9 mouse cellular contexts compared by ENCODE assay signal in the genomic region with DNA sequence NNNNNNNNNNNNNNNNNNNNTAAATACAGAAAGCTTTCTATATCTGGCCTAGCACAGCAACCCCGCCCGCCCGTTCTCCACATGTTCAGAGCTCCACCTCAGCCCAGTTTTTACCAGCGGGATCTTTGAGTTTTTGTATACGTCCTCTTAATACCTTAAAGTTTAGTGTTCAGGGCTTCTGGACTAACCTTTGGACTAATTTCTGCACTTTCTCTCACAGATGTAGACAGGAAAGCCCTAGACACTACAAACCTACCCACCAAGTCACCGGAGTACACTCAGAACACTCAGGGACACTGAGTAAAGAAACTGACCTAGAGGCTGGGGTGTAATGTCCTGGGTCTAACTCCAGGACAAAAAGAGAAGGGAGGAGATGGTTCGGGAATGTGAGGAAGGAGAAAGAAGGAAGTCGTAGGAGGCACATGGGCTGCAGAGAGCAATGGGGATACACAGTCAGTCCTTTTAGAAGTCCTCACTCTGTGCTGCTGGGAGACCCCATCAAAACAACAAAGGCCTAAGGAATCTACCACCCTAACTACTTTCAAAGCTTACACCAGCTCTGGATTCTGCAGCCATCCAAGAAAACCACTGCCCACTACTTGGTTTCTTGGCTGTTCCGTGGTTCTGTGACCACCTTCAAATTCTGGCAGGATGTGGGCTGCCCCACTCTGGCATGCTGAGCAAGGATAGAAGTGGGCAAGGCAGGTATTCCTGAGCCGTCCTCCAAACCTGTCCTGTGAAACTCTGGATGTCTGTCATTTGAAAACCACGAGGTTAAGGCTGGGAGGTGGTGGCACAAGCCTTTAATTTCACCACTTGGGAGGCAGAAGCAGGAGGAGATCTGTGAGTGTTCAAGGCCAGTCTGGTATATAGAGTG. TPM values are rescaled to one million over a fixed set of nuclear protein-coding genes. Genes with fewer than 3 reads are reported as not detected.
DNase-seq lines count a peak whose midpoint lies in the region; ATAC-seq and TF ChIP-seq lines count a peak whose summit lies in the region.
"Had no signal": no experiment of that assay in that cellular context is flagged by ENCODE, and none has a peak within 500 bp of the region (broad histone marks: within the 10 kb centered on the region; RNA-seq: fewer than 3 reads in every experiment).

No protein-coding gene starts in this region.

- 79% methylated on average over 11 of the region's 11 CpGs for WGBS in neural tube, embryonic 11.5 days
- WGBS in limb, embryonic 11.5 days, result 83% methylated on average over 11 of the region's 11 CpGs
- 36% methylated on average over 11 of the region's 11 CpGs for WGBS in stomach, postnatal 0 days

- peak; percentile 90 for DNase-seq in heart, adult 11 months
- no peak for DNase-seq in heart, postnatal 4 days
- no peak for DNase-seq in neural tube, embryonic 11.5 days (ENCODE audit: low spot score)
- DNase-seq in neural tube, embryonic 10.5 days (ENCODE audit: extremely low spot score, low spot score), result no peak
- no peak for DNase-seq in limb, embryonic 11.5 days (ENCODE audit: low spot score)
- no peak for DNase-seq in stomach, postnatal 0 days (ENCODE audit: low spot score)
- DNase-seq in thymus, postnatal 25 days, result no peak
- DNase-seq in spleen, postnatal 14 days (ENCODE audit: low spot score in 2 of 2), result no peak
- DNase-seq: cerebellum, adult 18-20 months had no signal

- H3K9me3 ChIP-seq in neural tube, embryonic 11.5 days (ENCODE audit: control insufficient read depth, low read length), result no peaks in the 10 kb centered on the region
- no peaks in the 10 kb centered on the region for H3K9me3 ChIP-seq in limb, embryonic 11.5 days (ENCODE audit: control insufficient read depth, low read length)
- H3K9me3 ChIP-seq in stomach, postnatal 0 days (ENCODE audit: control insufficient read depth, low read length), result no peaks in the 10 kb centered on the region

- H3K27me3 ChIP-seq in neural tube, embryonic 11.5 days (ENCODE audit: control insufficient read depth, insufficient read depth, low read length), result no peaks in the 10 kb centered on the region
- H3K27me3 ChIP-seq in limb, embryonic 11.5 days (ENCODE audit: control insufficient read depth, insufficient read depth, low read length), result no peaks in the 10 kb centered on the region
- no peaks in the 10 kb centered on the region for H3K27me3 ChIP-seq in stomach, postnatal 0 days (ENCODE audit: control insufficient read depth, insufficient read depth, low read length)

- H3K9ac ChIP-seq in neural tube, embryonic 11.5 days (ENCODE audit: low read length), result no peak overlapping the region; the same call in 1 of the 2 replicates
- H3K9ac ChIP-seq in limb, embryonic 11.5 days (ENCODE audit: low read length), result no peak overlapping the region
- peak overlapping the region; percentile 63 for H3K9ac ChIP-seq in stomach, postnatal 0 days (ENCODE audit: low read length)

- H3K4me3 ChIP-seq in neural tube, embryonic 11.5 days (ENCODE audit: low read depth, low read length), result no peak overlapping the region
- no peak overlapping the region for H3K4me3 ChIP-seq in limb, embryonic 11.5 days (ENCODE audit: low read depth, low read length)
- H3K4me3 ChIP-seq in stomach, postnatal 0 days (ENCODE audit: low read depth, low read length), result no peak overlapping the region

- no peak overlapping the region for H3K27ac ChIP-seq in neural tube, embryonic 11.5 days (ENCODE audit: low read depth, low read length)
- H3K27ac ChIP-seq in limb, embryonic 11.5 days (replicated peaks; ENCODE audit: low read depth, low read length), result peak overlapping the region; percentile 3; the same call in 1 of the 2 replicates
- H3K27ac ChIP-seq in stomach, postnatal 0 days (replicated peaks), result peak overlapping the region; percentile 99

- H3K36me3 ChIP-seq in neural tube, embryonic 11.5 days (ENCODE audit: control insufficient read depth, insufficient read depth, low read length), result no peaks in the 10 kb centered on the region
- H3K36me3 ChIP-seq in limb, embryonic 11.5 days (ENCODE audit: control insufficient read depth, insufficient read depth, low read length), result no peaks in the 10 kb centered on the region
- H3K36me3 ChIP-seq in stomach, postnatal 0 days (ENCODE audit: control insufficient read depth, insufficient read depth, low read length), result peaks cover 3% of the 10 kb centered on the region; the same call in 1 of the 2 replicates

- H3K4me2 ChIP-seq in neural tube, embryonic 11.5 days (ENCODE audit: low read depth), result peak overlapping the region; percentile 77; the same call in 1 of the 2 replicates
- H3K4me2 ChIP-seq in limb, embryonic 11.5 days (ENCODE audit: low read depth, severe bottlenecking), result no peak overlapping the region
- H3K4me2 ChIP-seq in stomach, postnatal 0 days (replicated peaks; ENCODE audit: low read depth), result peak overlapping the region; percentile 86

- TF ChIP-seq EP300 in stomach, postnatal 0 days (optimal IDR thresholded peaks at IDR 0.05), result no peak

- H3K4me1 ChIP-seq in neural tube, embryonic 11.5 days (ENCODE audit: control insufficient read depth, insufficient read depth, low read length), result 0 out of 2 replicates have a peak, but pooled peaks cover 8% of the 10 kb centered on the region
- peaks cover 15% of the 10 kb centered on the region for H3K4me1 ChIP-seq in limb, embryonic 11.5 days (ENCODE audit: control insufficient read depth, insufficient read depth, low read length)
- peaks cover 35% of the 10 kb centered on the region for H3K4me1 ChIP-seq in stomach, postnatal 0 days (replicated peaks; ENCODE audit: control insufficient read depth, insufficient read depth)

- no peak for TF ChIP-seq CTCF in stomach, postnatal 0 days (IDR thresholded peaks at IDR 0.05; ENCODE audit: low read depth)

- ATAC-seq in neural tube, embryonic 11.5 days (ENCODE audit: insufficient read depth, low FRiP score, low TSS enrichment), result no peak
- no peak for ATAC-seq in limb, embryonic 11.5 days (ENCODE audit: insufficient number of reproducible peaks, low FRiP score, low TSS enrichment, low read depth)
- no peak for ATAC-seq in stomach, postnatal 0 days (ENCODE audit: low FRiP score, low TSS enrichment)

RNA-seq across cellular contexts. Expression of a gene that starts 15.8 kb away (rescaled TPM):
- total RNA-seq in heart, postnatal 4 days (2021), result 100 to 1,000 TPM; 178 to 181 TPM
- 16.1 and 17.4 TPM in 2 replicates for polyA plus RNA-seq in neural tube, embryonic 11.5 days (2014; fragmentation: Nextera tagmentation; extraction: Ambion mirVana)
- polyA plus RNA-seq in limb, embryonic 11.5 days (2014; fragmentation: Nextera tagmentation; extraction: Ambion mirVana), result 20.3 and 20.4 TPM in 2 replicates
- polyA plus RNA-seq in stomach, postnatal 0 days (2015; fragmentation: Nextera tagmentation; extraction: Ambion mirVana), result 250 and 267 TPM in 2 replicates

RNA-seq across cellular contexts. Expression of a gene that starts 33.0 kb away (rescaled TPM):
- total RNA-seq in heart, postnatal 4 days (2021), result 1 to 10 TPM; 1.5 to 1.7 TPM
- polyA plus RNA-seq in neural tube, embryonic 11.5 days (2014; fragmentation: Nextera tagmentation; extraction: Ambion mirVana), result 5.8 and 6.1 TPM in 2 replicates
- polyA plus RNA-seq in limb, embryonic 11.5 days (2014; fragmentation: Nextera tagmentation; extraction: Ambion mirVana), result 5.4 and 5.7 TPM in 2 replicates
- 27.9 and 32.7 TPM in 2 replicates for polyA plus RNA-seq in stomach, postnatal 0 days (2015; fragmentation: Nextera tagmentation; extraction: Ambion mirVana)

RNA-seq across cellular contexts. Expression of a gene that starts 38.3 kb away (rescaled TPM):
- 10 to 100 TPM; 11.7 TPM for total RNA-seq in heart, postnatal 4 days (2021)
- polyA plus RNA-seq in neural tube, embryonic 11.5 days (2014; fragmentation: Nextera tagmentation; extraction: Ambion mirVana), result 42.0 and 43.6 TPM in 2 replicates
- polyA plus RNA-seq in limb, embryonic 11.5 days (2014; fragmentation: Nextera tagmentation; extraction: Ambion mirVana), result 42.6 and 43.5 TPM in 2 replicates
- polyA plus RNA-seq in stomach, postnatal 0 days (2015; fragmentation: Nextera tagmentation; extraction: Ambion mirVana), result 3.3 and 3.4 TPM in 2 replicates

RNA-seq across cellular contexts. Expression of a gene that starts 54.2 kb away (rescaled TPM):
- not detected for total RNA-seq in heart, postnatal 4 days (2021)
- polyA plus RNA-seq in neural tube, embryonic 11.5 days (2014; fragmentation: Nextera tagmentation; extraction: Ambion mirVana), result 0.70 and 0.78 TPM in 2 replicates
- polyA plus RNA-seq in limb, embryonic 11.5 days (2014; fragmentation: Nextera tagmentation; extraction: Ambion mirVana), result 2.4 and 3.1 TPM in 2 replicates
- polyA plus RNA-seq in stomach, postnatal 0 days (2015; fragmentation: Nextera tagmentation; extraction: Ambion mirVana), result 252 and 271 TPM in 2 replicates

RNA-seq across cellular contexts. Expression of a gene that starts 58.9 kb away (rescaled TPM):
- 10 to 100 TPM; 81.9 to 89.1 TPM for total RNA-seq in heart, postnatal 4 days (2021)
- 82.1 and 98.4 TPM in 2 replicates for polyA plus RNA-seq in neural tube, embryonic 11.5 days (2014; fragmentation: Nextera tagmentation; extraction: Ambion mirVana)
- 78.9 and 89.3 TPM in 2 replicates for polyA plus RNA-seq in limb, embryonic 11.5 days (2014; fragmentation: Nextera tagmentation; extraction: Ambion mirVana)
- 154 and 157 TPM in 2 replicates for polyA plus RNA-seq in stomach, postnatal 0 days (2015; fragmentation: Nextera tagmentation; extraction: Ambion mirVana)

Comparison
In these comparisons a context has a peak if more than half of its experiments do, and no peak if none do; other contexts are left out.
1. RNA of a gene that starts 15.8 kb away (polyA plus RNA-seq): 250 to 267 TPM in stomach, postnatal 0 days; 20.3 to 20.4 TPM in limb, embryonic 11.5 days and 16.1 to 17.4 TPM in neural tube, embryonic 11.5 days; every median in the first group is over 10 times any median in the second.